Mouse (Mus musculus): ENCODE data around the gene Gm47841.

- TF ChIP-seq CTCF (IDR thresholded peaks at IDR 0.05; ENCODE audit: control insufficient read depth, insufficient read depth, insufficient read length) (no peak), MAX (IDR thresholded peaks at IDR 0.05) (no peak), MYOG (IDR thresholded peaks at IDR 0.05; ENCODE audit: control insufficient read depth, extremely low read depth, insufficient read length) (no peak), CEBPB (IDR thresholded peaks at IDR 0.05; ENCODE audit: low read depth) (no peak)
Measured at GRCm38 (mm10) chr15:101039651-101040050, 7.5 kb downstream of the Gm47841 start.

All from C2C12 (cell line).